Mouse (Mus musculus) thymus, postnatal 4 days (tissue): ENCODE results near the gene Hmg20b.

Source experiments
- DNase-seq: peaks from one replicate; pipeline ENCODE4 v3.0.0; 2021

Hmg20b gene

DNA sequence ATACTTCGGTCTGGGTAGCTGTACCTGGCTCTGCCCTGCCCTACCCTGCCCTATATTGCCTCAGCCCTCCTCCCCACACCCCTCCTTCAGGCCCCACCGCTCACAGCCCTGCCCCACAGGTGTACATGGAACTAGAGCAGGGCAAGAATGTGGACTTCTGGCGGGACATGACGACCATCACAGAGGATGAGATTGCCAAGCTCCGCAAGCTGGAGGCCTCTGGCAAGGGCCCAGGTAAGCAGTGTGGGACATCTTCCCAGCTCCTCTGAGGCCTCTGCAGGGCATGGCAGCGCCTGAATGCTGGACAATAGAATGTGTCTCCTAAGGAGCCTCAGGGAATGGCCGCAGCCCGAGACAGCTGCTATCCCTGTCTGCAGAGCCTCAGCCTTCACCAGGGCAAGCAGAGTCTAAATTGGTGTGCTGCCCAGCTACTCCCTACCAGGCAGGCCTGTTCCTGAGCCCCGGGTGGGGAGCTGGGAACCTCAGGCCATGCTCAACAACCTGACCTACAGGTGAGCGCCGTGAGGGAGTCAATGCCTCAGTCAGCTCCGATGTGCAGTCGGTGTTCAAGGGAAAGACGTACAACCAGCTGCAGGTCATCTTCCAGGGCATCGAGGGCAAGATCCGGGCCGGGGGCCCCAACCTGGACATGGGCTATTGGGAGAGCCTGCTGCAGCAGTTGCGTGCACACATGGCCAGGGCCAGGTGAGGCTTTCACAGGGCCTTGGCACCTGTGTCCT, 26.3 kb downstream of the Hmg20b start:
- no peak for DNase-seq

DNA sequence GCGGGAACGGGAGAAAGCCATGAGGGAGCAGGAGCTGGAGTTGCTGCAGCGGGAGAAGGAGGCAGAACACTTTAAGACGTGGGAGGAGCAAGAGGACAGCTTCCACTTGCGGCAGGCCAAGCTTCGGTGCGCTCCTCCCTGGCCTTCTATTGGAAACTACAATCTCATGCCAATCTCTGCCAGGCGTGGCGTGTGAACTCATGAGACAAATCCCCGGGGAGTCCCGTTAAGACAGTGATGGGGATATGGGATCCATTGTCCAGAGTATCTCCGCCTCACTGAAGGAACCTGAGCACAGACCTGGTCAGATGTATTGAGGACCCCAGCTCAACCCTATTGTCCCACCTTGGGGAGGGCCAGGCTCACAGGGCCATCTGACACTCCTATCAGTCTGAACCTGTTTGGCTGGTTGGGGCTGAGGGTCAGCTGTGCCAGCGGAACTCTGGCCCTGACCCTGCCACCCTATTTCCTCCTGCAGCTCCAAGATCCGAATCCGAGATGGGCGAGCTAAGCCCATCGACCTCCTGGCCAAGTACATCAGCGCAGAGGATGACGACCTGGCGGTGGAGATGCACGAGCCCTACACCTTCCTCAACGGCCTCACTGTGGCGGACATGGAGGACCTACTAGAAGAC, 27.0 kb downstream of the Hmg20b start:
- no peak for DNase-seq

DNA sequence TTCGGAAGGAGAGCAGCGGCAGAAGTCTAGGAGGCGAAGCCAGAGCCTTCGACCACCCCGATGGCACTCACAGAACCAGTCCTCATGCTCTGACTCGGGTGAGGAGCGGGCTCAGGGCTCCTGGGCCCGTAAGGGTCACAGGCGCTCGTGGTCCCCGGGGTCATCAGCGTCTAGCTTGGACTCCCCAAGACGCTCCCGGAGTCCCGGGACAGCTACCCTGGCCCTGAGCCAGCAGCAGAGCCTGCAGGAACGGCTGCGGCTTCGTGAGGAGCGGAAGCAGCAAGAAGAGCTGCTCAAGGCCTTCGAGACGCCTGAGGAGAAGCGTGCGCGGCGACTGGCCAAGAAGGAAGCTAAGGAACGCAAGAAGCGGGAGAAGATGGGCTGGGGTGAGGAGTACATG, 27.8 kb downstream of the Hmg20b start:
- DNase-seq = peak; percentile 34

DNA sequence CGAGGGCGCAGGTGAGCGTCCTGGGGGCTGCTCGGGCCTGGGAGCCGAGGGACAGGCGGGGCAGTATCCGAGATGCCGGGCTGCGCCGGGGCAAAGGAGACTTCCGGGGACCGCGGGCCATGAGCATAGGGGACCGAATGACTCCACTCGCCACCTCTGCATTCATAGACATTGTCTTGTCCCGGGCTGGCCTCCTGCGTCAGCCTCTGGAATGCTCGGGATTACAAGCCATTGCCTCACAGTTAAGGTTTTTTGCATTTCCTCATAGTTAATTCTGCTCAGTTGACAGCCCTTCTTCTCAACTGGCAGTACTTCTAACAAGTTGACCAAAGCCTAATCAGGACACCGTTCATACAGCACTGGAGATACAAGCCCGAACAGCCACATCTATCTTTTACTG, 28.8 kb downstream of the Hmg20b start:
- DNase-seq = no peak

DNA sequence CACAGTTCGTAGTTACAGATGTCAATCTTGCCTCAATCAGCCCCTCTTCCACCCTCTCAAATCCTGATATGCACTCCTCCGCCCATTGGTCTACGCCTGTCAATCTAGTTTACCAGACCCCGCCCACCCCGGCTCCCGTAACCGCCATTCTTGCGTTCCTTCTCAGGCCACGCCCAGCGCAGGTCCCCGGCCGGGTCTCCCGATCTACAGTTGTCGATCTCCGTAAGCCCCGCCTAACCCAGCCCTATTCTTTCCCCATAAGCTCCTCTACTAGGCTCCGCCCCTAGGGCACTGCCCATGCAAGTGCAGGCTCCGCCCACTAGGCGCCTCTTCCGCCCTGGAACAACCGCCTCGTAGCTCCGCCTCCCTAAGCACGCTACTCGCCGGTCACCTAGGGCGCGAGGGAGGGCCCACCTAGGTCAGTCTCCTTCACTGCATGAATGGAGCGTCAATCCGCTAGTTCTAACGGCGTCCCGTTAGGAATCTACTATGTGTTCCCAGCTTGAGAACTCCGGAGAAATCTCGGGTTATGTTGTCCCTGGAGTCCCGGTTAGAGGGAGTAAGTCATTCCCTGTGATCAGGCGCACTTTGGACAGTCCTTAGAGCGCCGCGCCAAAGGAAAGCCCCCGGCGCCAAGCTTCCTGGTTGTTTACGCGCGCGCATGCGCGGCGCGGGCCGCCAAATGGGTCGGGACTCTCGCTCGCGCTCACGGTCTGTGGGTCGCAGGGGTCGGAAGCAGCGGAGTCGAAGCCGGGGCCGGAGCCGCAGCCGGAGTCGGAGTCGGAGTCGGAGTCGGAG, 29.5 kb downstream of the Hmg20b start, which contains the start of gene Cactin:
Gene Cactin (plus strand): TSS at position 554 of the 798 bp plus-strand sequence.
- peak; percentile 99 for DNase-seq

DNA sequence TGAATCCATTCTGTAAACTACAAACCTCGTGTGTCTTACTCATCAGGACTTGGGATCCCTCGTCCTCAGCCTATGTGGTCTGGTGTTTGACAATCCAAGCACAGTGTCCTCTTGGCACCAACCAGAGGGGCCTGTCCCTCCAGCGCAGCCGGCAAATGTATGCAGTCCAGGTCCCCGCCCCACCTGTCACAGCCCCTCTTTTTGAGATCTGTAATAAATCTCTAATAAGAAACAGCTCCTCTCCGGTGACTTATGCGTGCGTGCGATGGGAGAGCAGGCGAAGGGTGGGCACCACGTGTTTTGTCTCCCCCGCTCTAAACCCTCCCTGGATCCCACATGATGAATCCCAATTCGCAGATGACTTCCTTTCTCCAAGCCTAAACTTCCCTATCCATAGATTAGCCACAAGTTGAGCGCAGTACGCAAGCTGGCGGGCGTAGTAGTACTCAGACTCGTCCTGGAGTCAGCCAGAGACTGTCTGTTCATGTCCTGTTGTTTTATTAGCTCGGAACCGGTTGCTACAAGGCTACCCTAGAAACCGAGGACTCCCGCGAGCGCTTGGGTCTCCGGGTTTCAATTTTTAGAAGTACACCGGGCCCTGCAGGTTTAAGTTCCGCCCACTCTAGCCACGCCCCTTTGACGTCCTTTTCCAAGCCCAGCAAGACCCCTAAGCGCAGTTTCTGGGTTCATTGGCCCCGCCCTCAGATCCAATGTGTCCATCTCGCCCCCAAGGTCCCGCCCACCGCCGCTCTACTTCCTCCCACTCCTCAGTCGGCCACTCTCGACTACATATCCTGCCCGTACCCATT, 30.3 kb downstream of the Hmg20b start:
- peak; percentile 98 for DNase-seq

DNA sequence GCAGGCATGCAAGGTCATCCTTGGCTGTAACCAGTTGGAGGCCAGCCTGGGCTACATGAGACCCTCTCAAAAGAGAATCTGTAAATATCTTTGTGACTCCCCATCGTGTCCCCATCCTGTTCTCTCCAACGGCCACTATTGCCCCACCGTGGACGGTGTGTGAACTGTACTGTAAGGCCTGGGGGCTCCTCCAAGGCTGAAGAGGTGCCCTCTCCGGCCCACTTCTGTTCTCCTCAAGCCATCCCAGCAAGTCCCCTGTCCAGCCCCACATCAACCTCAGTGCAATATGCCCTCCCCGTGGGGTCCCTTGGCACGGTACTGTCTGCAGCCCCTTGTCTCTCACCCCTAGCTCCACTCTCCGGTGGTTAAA, 31.0 kb downstream of the Hmg20b start:
- peak; percentile 65 for DNase-seq

DNA sequence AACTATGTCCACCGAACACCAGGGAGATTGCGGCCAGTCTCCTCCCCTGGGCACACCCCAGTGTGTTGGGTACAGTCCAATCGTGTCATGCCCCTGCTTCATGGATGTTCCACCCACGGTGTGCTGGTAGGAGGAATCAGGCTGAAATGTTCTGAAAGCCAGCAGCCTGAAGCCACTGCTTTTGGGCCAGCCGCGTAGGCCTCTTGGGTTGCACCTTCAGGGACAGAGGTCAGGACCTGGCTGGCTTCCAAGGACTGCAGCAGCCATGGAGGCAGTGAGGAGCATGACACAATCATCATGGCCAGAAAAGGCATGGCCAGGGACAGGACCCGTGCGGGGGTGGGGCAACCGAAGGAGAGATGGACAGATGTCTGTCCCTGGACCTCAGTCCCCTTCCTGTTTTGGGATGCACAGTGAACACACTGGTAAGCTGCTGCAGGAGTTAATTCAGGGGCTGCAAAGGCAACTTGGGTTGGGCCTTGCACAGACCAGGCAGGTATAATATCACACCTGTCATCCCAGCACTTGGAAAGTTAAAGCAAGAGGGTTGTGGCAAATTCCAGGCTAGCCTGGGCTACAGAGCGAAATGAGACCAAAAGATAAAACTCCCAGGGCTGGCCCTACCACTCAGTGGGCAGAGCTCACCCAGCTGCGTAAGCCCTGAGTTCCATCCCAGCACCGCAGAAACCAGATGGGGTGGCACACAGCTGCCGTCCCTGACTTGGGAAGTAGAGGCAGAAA, 31.5 kb downstream of the Hmg20b start:
- peak; percentile 61 for DNase-seq

DNA sequence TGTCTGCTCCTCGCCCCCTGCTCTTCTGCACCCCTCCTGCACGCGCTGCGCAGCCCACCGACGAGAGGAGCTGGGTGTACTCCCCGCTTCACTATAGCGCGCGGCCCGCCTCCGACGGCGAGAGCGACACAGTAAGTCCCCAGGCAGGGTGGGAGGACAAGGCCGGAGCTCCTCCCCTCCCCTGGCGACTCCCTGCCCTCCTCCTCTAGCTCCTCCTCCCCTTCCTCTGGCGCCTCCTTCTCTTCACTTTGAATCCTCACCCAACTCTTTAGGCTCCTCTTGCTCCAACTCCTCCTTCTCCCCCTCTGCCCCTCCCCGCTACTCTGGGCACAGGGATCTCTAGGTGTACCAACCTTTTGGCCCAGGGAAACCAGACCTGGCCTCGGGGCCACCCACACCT, 33.0 kb downstream of the Hmg20b start:
- DNase-seq = peak; percentile 60

DNA sequence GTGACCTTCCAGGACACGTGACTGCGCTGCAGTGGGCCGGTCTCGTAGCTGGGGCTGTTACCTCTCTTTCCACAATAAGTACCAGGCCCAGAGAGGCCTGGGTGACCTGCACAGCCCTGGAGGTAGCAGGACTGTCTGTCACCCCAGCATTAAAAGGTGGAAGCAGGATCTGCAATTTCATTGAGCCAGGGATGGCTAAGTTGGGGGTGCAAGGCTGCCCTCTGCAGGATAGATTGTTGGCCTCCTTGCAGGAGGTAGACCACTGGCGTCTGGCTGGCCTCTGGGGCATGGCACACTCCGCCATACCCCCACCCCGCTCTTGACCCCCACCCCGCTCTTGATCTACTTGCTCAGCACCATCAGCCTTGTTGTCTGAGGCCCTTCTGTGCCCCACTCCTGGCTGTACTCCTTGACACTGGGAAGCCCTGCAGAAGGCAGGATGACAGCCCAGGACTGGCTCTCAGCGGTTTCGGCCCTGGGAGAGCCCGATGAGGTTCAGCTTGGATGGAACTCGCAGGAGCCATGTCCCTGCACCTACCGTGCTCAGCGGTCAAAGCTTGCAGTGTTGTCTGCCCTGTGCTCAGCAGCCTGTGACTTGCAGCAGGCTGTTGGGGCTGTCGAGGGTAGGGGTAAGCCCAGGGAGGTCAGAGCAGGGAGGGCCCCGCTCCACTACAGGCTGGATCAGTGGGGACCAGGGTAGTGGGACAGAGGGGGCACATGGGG, 33.8 kb downstream of the Hmg20b start:
- peak; percentile 68 for DNase-seq

DNA sequence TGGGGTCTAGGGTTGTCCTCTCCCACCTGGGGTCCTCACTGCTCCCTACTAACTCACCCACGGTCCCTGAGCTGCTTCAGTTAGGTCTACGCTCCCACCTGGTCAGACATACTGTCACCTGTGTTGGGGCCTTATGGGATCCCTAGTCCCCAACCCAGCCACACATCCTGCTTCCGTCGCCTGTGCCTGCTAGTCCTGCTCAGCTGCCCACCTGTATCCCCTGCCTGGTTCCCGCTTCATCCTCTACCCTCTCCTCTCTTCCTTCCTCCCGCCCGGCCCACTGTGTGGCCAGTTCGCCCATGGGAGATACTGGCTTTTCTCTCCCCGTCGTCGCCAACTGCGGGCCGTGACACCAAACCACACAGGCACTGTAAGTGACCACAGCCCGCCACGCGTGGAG, 34.7 kb downstream of the Hmg20b start:
- no peak for DNase-seq

DNA sequence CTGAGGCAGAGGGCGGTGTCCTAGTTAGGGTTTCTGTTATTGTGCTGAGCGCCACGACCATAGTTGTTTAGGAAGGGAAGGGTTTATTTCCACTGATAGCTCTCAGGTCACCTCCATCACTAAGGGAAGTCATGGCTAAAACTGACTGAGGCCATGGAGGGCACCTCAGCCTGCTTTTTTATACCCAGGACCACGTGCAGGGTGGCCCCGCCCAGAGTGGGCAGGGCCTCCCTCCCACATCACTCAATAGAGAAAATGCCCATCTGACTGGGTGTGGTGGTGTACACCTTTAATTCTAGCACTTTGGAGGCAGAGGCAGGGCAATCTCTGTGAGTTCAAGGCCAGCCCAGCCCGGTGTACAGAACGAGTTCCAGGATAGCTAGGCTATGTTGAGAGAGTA, 36.1 kb downstream of the Hmg20b start:
- DNase-seq = no peak

DNA sequence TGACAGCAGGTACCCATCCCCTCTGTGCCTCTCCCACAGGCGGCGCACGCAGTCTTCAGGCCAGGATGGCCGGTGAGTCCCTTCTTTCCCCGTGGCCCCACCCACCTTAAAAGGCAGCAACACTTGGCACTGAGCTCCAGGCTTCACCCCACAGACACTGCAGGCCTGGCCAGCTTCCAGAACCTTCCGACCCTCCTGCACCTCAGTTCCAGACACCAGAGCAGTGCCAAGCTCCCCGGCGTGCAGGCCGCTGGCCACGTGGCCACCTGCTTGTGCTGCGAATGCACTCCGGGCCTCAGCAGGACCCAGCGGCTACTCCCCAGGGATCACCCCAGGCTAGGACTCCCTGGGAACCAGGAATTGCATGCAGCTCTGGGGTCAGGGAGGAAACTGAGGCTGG, 36.7 kb downstream of the Hmg20b start:
- no peak for DNase-seq

DNA sequence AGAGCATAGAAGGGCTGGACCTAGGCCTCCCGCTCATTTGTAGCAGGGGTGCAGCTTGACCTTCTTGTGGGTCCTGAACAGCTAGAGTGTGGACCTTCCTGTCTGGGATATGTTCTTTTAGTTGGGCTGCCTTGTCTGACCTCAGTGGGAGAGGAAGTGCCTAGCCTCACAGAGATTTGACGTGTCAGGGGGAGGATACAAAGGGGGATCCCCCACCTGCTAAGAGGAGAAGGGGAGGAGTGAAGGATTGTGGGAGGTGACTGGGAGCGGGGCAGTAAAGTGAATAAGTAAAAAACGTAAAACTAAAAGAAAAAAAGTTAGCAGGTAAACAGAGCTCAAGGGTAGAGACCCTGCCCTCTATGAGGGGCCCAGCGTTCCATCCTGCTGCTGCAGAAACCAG, 40.7 kb downstream of the Hmg20b start:
- DNase-seq = no peak

DNA sequence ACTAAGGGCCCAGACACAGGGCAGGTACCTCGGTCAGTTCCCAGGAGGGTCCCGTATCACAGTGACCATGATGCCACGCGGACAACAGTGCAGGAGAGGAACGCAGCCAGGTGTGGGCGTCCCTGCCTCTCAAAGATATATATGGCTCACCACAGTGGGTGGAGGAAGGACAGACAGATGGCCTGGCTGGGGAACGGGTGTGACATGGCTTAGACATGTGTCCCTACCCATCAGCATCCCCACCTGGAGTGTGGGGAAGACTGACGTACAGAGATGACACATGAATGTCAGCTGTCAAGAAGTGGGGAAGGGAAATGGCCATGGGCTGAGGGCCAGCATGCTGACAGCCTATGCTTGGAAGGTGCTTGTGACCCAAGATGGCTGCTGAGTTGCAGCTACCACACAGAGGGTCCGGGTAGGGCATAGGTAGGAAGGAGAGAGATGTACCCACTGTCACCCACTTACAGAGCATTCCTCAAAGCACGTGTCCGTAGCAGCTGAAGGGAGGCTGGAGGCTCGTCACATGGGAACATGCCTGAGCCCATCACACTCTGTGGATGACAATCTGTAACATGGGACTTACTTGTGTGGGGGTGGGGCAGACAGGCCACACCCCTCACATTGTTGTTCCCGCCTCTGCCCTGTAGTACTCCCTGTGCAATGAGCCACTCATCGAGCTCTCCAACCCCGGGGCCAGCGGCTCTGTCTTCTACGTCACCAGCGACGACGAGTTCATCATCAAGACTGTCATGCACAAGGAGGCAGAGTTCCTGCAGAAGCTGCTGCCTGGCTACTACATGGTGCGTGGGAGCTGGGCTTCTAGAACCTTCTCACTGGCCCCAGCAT, 43.2 kb downstream of the Hmg20b start:
- DNase-seq = no peak

DNA sequence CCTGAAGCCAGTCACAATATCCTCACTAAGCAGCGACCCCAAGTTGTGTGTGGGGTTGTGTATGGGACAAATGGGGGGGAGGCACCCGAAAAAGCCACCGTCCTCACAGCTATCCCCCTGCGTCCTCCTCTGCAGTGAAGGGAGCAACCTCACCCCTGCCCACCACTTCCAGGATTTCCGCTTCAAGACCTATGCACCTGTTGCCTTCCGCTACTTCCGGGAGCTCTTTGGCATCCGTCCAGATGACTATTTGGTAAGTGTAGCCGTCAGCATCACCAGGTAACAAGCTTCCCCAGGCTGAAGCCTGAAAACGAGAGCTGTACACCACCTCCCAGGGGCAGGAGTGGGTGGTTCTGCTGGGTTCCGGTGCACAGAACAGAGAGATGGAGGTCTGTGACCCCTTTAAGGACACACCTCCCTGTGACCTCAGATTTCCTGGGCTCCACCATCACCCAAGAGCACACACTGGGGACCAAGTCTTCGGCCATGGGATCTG, 44.1 kb downstream of the Hmg20b start:
- DNase-seq = no peak

DNA sequence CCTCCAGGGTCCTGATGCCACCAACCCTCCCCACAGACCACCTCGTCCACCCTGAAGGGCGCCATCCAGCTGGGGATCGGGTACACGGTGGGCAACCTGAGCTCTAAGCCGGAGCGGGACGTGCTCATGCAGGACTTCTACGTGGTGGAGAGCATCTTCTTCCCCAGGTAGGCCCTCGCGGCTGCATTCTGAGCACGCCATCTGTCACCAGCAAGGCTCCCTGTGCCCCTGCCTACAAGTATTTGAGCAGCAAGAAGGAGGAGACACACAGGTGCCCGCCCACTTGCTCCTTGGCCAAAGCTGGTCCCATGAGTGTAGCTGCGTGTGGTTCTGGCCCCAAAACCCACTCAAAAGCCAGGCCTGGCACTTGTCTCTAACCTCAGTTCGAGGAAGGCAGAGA, 44.6 kb downstream of the Hmg20b start:
- DNase-seq = no peak

DNA sequence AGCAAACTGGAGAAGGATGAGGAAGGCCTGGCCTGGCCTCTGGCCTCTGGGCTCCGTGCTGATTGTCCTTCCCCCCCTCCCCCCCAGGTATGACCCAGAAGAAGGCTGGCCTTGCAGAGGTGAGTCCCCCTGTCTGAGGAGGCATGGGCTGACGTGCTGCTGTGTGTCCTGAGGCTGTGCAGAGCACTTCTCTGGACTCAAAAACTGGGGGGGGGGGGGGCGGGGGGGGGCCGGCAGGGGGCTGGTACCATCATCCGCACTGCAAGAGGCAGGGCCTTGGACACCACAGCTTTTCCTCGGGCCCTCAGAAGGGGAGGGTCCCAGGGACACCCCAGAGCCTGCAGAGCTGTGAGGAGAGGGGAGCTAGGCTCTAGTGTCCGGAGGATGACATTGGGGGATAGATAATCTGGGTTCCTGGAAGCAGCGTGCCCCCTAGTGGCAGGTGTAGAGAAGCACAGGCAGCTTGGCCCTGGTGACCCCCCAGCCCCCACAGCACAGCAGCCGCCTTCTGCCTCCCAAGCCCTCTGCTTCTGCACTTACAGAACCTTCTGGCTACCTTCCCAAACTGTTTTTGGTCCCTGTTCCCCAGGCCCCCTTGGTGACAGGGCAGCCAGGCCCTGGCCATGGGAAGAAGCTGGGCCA, 45.6 kb downstream of the Hmg20b start:
- DNase-seq = peak; percentile 83

DNA sequence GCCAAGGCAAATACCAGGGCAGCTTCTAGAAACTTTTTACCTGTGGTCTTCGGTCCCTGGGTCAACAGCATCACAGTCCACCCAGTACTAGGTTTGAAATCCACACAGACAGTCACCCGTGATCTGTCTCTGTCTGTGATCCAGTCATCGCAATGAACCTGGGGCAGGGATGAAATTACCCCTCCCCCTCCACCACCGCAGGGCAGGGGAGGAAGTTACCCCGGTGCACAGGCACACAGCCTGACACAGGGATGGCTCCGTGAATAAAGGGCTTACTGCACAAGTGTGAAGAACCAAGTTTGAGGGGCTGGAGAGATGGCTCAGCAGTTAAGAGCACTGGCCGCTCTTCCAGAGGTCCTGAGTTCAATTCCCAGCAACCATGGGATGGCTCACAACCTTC, 46.5 kb downstream of the Hmg20b start:
- DNase-seq = peak; percentile 73

DNA sequence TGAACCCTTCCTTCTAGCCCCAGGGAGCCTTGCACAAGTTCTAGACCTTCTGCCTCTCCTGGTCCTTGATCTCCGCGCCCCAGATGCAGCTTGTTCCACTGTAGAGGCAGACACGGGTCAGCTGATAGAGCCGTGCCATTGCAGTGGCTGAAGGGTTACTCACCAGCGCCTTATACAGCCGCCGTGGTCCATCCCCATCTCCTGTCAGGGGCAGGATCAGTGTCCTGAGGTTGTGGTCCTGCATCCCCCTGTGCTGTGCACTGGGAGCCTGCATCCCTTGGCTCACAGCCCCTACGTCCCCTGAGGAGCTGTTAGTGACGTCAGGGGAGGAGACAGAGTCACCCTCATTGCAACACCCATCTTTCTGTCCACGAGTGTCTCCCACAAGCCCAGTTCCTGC, 47.0 kb downstream of the Hmg20b start:
- peak; percentile 51 for DNase-seq
